Mouse (Mus musculus) neural tube, embryonic 13.5 days (tissue): Measurements from ENCODE around the gene Crybb3. TPM values are rescaled to one million over a fixed set of nuclear protein-coding genes. Genes with fewer than 3 reads are reported as not detected.
"Not testable (repeated sequence)": the region's sequence is repeated elsewhere in the genome, so short reads cannot be mapped to it uniquely, and the experiment has no call there.

Source experiments
- ATAC-seq: fragments of 200-750 bp; cut with Nextera tagmentation; 2 replicates; pipeline ENCODE4 v1.8.0; 2017; ENCODE audit warnings: low read depth, mild to moderate bottlenecking, moderate TSS enrichment, moderate library complexity
- H3K27ac ChIP-seq: fragments of 300-500 bp; sonication (generic); replicated peaks from 2 replicates; pipeline ENCODE4 v1.5.1; 2015; ENCODE audit warnings: moderate library complexity, mild to moderate bottlenecking, inconsistent platforms
- H3K27me3 ChIP-seq: fragments of 300-500 bp; sonication (generic); 2 replicates; pipeline ENCODE4 v1.6.1; 2015; ENCODE audit warnings: mild to moderate bottlenecking, inconsistent platforms
- H3K36me3 ChIP-seq: fragments of 300-500 bp; sonication (generic); 2 replicates; pipeline ENCODE4 v1.6.1; 2015; ENCODE audit warnings: mild to moderate bottlenecking, inconsistent platforms
- H3K4me1 ChIP-seq: fragments of 300-500 bp; sonication (generic); replicated peaks from 2 replicates; pipeline ENCODE4 v1.6.1; 2015; ENCODE audit warnings: inconsistent platforms
- H3K4me2 ChIP-seq: fragments of 300-500 bp; sonication (generic); 2 replicates; pipeline ENCODE4 v1.6.1; 2015; ENCODE audit warnings: inconsistent platforms, mild to moderate bottlenecking, moderate library complexity
- H3K4me3 ChIP-seq: fragments of 300-500 bp; sonication (generic); 2 replicates; pipeline ENCODE4 v1.5.1; 2015; ENCODE audit warnings: mild to moderate bottlenecking, inconsistent platforms
- H3K9ac ChIP-seq: fragments of 300-500 bp; sonication (generic); 2 replicates; pipeline ENCODE4 v1.6.1; 2015; ENCODE audit warnings: moderate library complexity, mild to moderate bottlenecking, inconsistent platforms
- H3K9me3 ChIP-seq: fragments of 300-500 bp; sonication (generic); 2 replicates; pipeline ENCODE4 v1.6.1; 2016; ENCODE audit warnings: inconsistent platforms
- WGBS: fragments of 180-500 bp; shearing (Covaris S2); methylation state at CpG from one replicate; pipeline ENCODE4 v1.1.7; 2015; 5-methylcytosine and 5-hydroxymethylcytosine counted together
- polyA plus RNA-seq: library from polyadenylated mRNA; unstranded; fragments of >200 nt; fragmentation: Nextera tagmentation; extraction: Ambion mirVana; gene quantifications from 2 replicates; pipeline ENCODE4 v1.2.1, GENCODE M21; 2015

Gene Crybb3
- polyA plus RNA-seq, 1 experiment from 2014 or later = 0.96 TPM

DNA sequence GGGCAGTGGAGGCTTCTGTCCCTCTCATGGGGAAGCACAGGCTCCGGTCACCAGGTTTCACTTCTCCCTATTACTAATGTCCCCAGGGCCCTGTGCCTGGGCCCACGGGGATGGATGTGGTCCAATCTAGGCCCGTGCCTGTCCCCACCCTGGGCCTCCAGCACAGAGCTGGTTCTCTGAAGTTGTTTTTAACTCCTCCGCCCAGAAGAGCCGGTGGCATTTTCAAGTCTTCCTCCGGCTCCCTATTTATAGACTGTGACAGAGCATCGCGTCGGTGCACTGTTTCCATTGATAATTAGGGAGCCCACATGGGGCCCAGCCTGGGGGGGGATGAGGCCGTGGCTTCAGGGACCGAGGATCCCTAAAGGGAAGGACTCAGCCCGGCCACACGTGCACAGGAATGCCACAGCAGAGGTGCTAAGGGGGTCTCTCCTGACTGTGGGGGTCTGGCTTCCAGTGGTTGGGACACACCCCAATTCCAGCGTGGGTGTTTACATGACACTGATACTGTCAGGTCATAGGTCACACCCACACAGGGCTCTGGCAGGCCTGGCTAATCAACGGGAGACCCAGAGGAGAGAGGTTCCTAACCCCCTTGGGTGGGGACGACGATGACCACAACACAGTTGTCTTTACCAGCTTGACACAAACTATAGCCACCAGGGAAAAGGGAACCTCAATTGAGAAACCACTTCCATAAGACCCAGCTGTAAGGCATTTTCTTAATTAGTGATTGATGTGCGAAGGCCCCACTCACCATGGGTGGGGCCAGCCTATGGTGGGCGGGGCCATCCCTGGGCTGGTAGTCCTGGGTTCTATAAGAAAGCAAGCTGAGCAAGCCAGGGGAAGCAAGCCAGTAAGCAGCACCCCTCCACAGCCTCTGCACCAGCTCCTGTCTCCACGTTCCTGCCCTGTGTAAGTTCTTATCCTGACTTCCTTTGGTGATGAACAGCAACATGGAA, 33.2 kb upstream of the Crybb3 start:
- 0 out of 2 replicates have a peak overlapping the region, but pooled peaks have one; percentile 0 for H3K9ac ChIP-seq
- H3K27me3 ChIP-seq = no peaks in the 10 kb centered on the region
- H3K4me2 ChIP-seq = no peak overlapping the region
- no peak for ATAC-seq
- H3K27ac ChIP-seq = peak overlapping the region; percentile 54
- WGBS = 45% methylated on average over 20 of the region's 20 CpGs
- H3K4me1 ChIP-seq = peaks cover 31% of the 10 kb centered on the region
- H3K4me3 ChIP-seq = no peak overlapping the region
- H3K9me3 ChIP-seq = no peaks in the 10 kb centered on the region
- H3K36me3 ChIP-seq = no peaks in the 10 kb centered on the region

- H3K4me3 ChIP-seq = no peak overlapping the region
- no peak for ATAC-seq
- H3K4me1 ChIP-seq = peaks cover 31% of the 10 kb centered on the region
- no peaks in the 10 kb centered on the region for H3K36me3 ChIP-seq
- no peaks in the 10 kb centered on the region for H3K9me3 ChIP-seq
- H3K9ac ChIP-seq = no peak overlapping the region
- no peaks in the 10 kb centered on the region for H3K27me3 ChIP-seq
- no peak overlapping the region for H3K27ac ChIP-seq
- H3K4me2 ChIP-seq = no peak overlapping the region
- WGBS = 45% methylated on average over 5 of the region's 5 CpGs
These were observed 31.7 kb upstream of the Crybb3 start for GRCm38 (mm10) chr5:113113120-113113519.

DNA sequence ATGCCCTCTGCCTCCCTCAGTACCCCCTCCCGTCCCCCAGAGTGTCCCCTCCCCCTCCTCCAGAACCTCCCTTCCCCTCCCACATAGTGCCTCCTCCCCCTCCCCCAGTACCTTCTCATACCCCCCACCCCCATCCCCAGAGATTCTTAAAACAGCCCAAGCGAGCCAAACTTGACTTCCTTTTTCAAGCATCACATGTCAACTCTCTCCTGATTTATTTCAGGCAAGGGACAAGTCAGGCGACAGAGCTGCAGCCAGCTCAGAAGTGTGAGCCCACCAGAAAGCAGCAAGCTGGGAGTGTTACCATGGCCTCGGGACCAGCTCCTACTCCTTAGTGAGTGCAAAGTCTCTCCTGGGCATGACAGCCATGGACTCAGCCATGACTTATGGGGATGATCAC, 30.0 kb upstream of the Crybb3 start:
- H3K9me3 ChIP-seq = no peaks in the 10 kb centered on the region
- H3K9ac ChIP-seq = no peak overlapping the region
- H3K27ac ChIP-seq = peak overlapping the region; percentile 69; the same call in 1 of the 2 replicates
- no peaks in the 10 kb centered on the region for H3K36me3 ChIP-seq
- H3K4me2 ChIP-seq = no peak overlapping the region
- H3K4me3 ChIP-seq = no peak overlapping the region
- H3K27me3 ChIP-seq = no peaks in the 10 kb centered on the region
- WGBS = 3% methylated on average over 4 of the region's 4 CpGs
- ATAC-seq = no peak
- peaks cover 28% of the 10 kb centered on the region for H3K4me1 ChIP-seq

- 0 out of 2 replicates have a peak, but pooled peaks have one; percentile 37 for ATAC-seq
- 0% methylated on average over 1 of the region's 1 CpGs for WGBS
These were observed 29.5 kb upstream of the Crybb3 start for GRCm38 (mm10) chr5:113110929-113111328.

DNA sequence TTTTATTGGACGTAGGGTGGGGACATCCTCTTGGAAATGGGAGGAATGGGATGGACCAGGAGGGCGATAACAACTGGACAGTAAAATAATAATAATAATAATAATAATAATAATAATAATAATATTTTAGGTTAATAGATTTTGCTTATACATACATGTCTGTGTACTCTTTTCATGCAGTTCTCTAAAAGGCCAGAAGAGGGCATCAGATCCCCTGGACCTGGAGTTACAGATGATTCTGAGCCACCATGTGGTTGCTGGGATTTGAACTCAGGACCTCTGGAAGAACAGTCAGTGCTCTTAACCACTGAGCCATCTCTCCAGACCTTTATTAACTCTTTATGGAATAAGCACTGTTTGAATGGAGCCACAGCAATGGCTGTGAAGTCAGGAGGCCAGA, 28.3 kb upstream of the Crybb3 start:
- not testable (repeated sequence) for ATAC-seq, H3K36me3 ChIP-seq, H3K9me3 ChIP-seq, H3K27me3 ChIP-seq, H3K4me2 ChIP-seq, H3K9ac ChIP-seq, H3K4me3 ChIP-seq, H3K27ac ChIP-seq
- peaks cover 26% of the 10 kb centered on the region for H3K4me1 ChIP-seq
- 93% methylated on average over 2 of the region's 2 CpGs for WGBS

More at GRCm38 (mm10) chr5:113110929-113111328, 29.5 kb upstream of the Crybb3 start:
- no peaks in the 10 kb centered on the region for H3K36me3 ChIP-seq
- H3K4me3 ChIP-seq = no peak overlapping the region
- peak overlapping the region; percentile 41; the same call in 1 of the 2 replicates for H3K9ac ChIP-seq
- H3K27ac ChIP-seq = peak overlapping the region; percentile 69
- H3K9me3 ChIP-seq = no peaks in the 10 kb centered on the region
- no peak overlapping the region for H3K4me2 ChIP-seq
- no peaks in the 10 kb centered on the region for H3K27me3 ChIP-seq
- H3K4me1 ChIP-seq = peaks cover 28% of the 10 kb centered on the region

DNA sequence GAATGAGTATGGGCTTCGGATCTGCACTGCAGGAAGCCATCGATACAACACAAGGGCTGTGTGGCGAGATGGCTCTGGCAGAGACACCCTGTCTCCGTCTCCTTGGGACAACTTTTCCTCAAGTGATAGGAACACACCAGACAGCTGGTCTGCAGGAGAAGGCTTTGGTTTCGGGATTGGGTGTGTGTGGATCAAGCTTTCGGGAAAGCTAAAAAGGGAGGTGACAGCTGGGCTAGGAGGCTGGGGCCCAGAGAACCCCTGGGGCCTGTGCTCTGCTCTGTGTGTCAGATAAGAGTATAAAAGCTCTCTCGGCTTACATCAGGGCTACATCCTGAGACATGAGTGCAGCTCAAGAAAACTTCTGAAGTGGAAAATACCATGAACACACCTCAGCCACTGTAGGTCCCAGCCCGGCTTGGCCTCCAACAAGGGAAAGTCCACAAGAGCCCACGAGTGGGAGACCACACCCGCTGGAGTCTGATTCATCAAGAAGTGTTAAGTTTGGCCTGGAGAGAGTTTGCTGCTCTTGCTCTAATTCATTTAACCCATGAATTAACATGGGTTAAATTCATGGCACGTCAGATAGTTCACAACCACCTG, 26.9 kb upstream of the Crybb3 start:
- Histone ChIP-seq H3K4me2 (no peak overlapping the region), H3K27me3 (no peaks in the 10 kb centered on the region), H3K9ac (no peak overlapping the region), H3K4me3 (no peak overlapping the region), H3K36me3 (no peaks in the 10 kb centered on the region), H3K9me3 (no peaks in the 10 kb centered on the region), H3K27ac (no peak overlapping the region), H3K4me1 (peaks cover 16% of the 10 kb centered on the region)
- ATAC-seq = no peak
- 82% methylated on average over 11 of the region's 11 CpGs for WGBS

DNA sequence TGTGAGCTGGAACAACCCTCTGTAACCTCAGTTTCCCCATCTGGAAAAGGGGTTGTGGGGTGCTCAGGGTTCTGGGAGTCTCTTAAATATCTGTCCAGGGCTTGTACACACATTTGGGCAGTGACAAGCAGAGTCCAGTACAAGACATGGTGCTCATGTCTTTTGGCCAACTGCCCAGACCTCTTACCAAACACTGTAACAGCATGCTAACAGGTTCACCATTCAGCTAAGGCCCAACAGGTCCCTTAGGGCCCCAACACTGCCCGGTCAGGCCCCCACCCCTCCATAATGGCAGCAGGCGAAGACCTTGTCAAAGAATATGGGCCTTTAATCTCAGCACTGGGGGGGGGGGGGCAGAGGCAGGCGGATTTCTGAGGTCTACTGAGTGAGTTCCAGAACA, 26.3 kb upstream of the Crybb3 start:
- Histone ChIP-seq H3K9me3 (no peaks in the 10 kb centered on the region), H3K4me1 (peaks cover 17% of the 10 kb centered on the region), H3K4me2 (no peak overlapping the region), H3K27ac (no peak overlapping the region), H3K36me3 (no peaks in the 10 kb centered on the region), H3K27me3 (no peaks in the 10 kb centered on the region), H3K9ac (no peak overlapping the region), H3K4me3 (no peak overlapping the region)
- 73% methylated on average over 3 of the region's 3 CpGs for WGBS
- no peak for ATAC-seq

GRCm38 (mm10) chr5:113106594-113106993, 25.2 kb upstream of the Crybb3 start:
- Histone ChIP-seq H3K4me1 (peaks cover 23% of the 10 kb centered on the region), H3K27me3 (no peaks in the 10 kb centered on the region), H3K9me3 (no peaks in the 10 kb centered on the region), H3K4me3 (no peak overlapping the region), H3K4me2 (no peak overlapping the region), H3K27ac (no peak overlapping the region), H3K36me3 (no peaks in the 10 kb centered on the region), H3K9ac (no peak overlapping the region)
- no peak for ATAC-seq
- 81% methylated on average over 7 of the region's 7 CpGs for WGBS

- no peak overlapping the region for H3K27ac ChIP-seq
- WGBS = 89% methylated on average over 4 of the region's 4 CpGs
- no peak overlapping the region for H3K4me2 ChIP-seq
- H3K4me3 ChIP-seq = no peak overlapping the region
- no peaks in the 10 kb centered on the region for H3K9me3 ChIP-seq
- H3K4me1 ChIP-seq = peaks cover 12% of the 10 kb centered on the region
- H3K27me3 ChIP-seq = no peaks in the 10 kb centered on the region
- no peak for ATAC-seq
- no peaks in the 10 kb centered on the region for H3K36me3 ChIP-seq
- no peak overlapping the region for H3K9ac ChIP-seq
These were observed 24.1 kb upstream of the Crybb3 start for GRCm38 (mm10) chr5:113105481-113105880.

DNA sequence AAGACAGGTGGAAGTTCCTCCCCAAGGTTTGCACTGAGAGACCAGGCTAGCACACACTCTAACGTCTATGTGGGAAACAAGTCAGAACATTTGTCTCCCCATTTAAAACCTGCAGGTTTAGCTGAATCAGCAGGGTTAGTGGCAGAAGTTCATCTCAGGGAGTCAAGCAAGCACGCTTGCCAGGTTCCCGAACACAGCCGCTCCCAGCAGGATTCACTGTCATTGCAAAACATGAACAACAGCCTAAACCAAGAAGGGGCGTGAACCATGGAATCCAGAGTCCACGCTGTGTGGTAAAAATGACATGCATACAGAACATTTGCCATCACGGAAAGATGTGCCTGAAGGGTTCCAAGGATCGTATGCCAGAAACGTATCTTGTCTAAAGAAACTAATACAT, 23.7 kb upstream of the Crybb3 start:
- no peak for ATAC-seq
- Histone ChIP-seq H3K4me2 (no peak overlapping the region), H3K9me3 (no peaks in the 10 kb centered on the region), H3K27me3 (no peaks in the 10 kb centered on the region), H3K27ac (no peak overlapping the region), H3K36me3 (no peaks in the 10 kb centered on the region), H3K4me1 (peaks cover 11% of the 10 kb centered on the region), H3K4me3 (no peak overlapping the region), H3K9ac (no peak overlapping the region)
- 79% methylated on average over 9 of the region's 9 CpGs for WGBS

GRCm38 (mm10) chr5:113102455-113102854, 21.1 kb upstream of the Crybb3 start:
- no peak overlapping the region for H3K4me3 ChIP-seq
- WGBS = 38% methylated on average over 7 of the region's 7 CpGs
- no peaks in the 10 kb centered on the region for H3K36me3 ChIP-seq
- no peak overlapping the region for H3K4me2 ChIP-seq
- no peaks in the 10 kb centered on the region for H3K9me3 ChIP-seq
- peaks cover 8% of the 10 kb centered on the region for H3K4me1 ChIP-seq
- no peaks in the 10 kb centered on the region for H3K27me3 ChIP-seq
- H3K9ac ChIP-seq = 0 out of 2 replicates have a peak overlapping the region, but pooled peaks have one; percentile 9
- 0 out of 2 replicates have a peak overlapping the region, but pooled peaks have one; percentile 7 for H3K27ac ChIP-seq
- ATAC-seq = peak; percentile 54; the same call in 1 of the 2 replicates

DNA sequence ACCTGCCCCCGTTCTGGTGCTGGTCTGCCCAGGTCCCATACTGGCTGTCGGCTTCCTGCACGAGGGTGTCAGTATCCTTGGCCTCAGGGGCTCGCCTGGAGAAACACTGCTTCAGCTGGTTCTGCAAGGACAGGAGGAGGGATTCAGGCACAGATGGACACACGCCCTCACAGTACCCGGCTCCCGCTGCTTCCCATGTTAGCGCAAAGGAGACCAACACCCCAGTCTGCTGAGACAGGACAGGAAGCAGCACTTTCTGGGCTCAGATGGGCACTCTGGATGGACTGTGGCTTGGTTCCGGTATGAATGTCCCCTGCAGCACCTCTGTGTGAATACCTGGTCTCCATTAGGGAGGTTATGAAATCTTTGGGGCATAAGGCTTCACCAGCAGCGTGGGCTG, 20.1 kb upstream of the Crybb3 start:
- H3K9ac ChIP-seq = no peak overlapping the region
- no peak overlapping the region for H3K4me2 ChIP-seq
- ATAC-seq = no peak
- H3K36me3 ChIP-seq = no peaks in the 10 kb centered on the region
- H3K9me3 ChIP-seq = no peaks in the 10 kb centered on the region
- H3K27ac ChIP-seq = no peak overlapping the region
- WGBS = 88% methylated on average over 10 of the region's 10 CpGs
- H3K27me3 ChIP-seq = no peaks in the 10 kb centered on the region
- peaks cover 8% of the 10 kb centered on the region for H3K4me1 ChIP-seq
- H3K4me3 ChIP-seq = no peak overlapping the region
